Mouse (Mus musculus) small intestine, adult 2 months (tissue): Measurements from ENCODE around the gene Ccdc124. TPM values are rescaled to one million over a fixed set of nuclear protein-coding genes. Genes with fewer than 3 reads are reported as not detected.

Experiments
- H3K27ac ChIP-seq: fragments of 200-500 bp; 2 replicates; pipeline ENCODE4 v1.5.1; 2012; ENCODE audit warnings: low read depth, low read length, control low read depth, inconsistent platforms; ENCODE audit not compliant: insufficient read depth
- H3K27me3 ChIP-seq: fragments of 200-500 bp; 2 replicates; pipeline ENCODE4 v1.6.1; 2012; ENCODE audit warnings: mild to moderate bottlenecking, moderate library complexity, low read length, inconsistent platforms; ENCODE audit not compliant: control insufficient read depth, insufficient read depth
- H3K36me3 ChIP-seq: fragments of 200-500 bp; 2 replicates; pipeline ENCODE4 v1.6.1; 2012; ENCODE audit warnings: mild to moderate bottlenecking, low read length, control low read depth, inconsistent platforms; ENCODE audit not compliant: control insufficient read depth, insufficient read depth
- H3K4me1 ChIP-seq: fragments of 200-500 bp; 2 replicates; pipeline ENCODE4 v1.6.1; 2012; ENCODE audit warnings: low read length, inconsistent platforms, mixed read lengths; ENCODE audit not compliant: control insufficient read depth, insufficient read depth, insufficient read length
- H3K4me3 ChIP-seq: fragments of 200-500 bp; 2 replicates; pipeline ENCODE4 v1.5.1; 2012; ENCODE audit warnings: low read depth, mild to moderate bottlenecking, control low read depth, inconsistent platforms, low read length, moderate library complexity
- CTCF ChIP-seq: fragments of 200-500 bp; IDR thresholded peaks from 2 replicates; pipeline ENCODE4 v1.5.1; 2012; ENCODE audit warnings: low read depth, mild to moderate bottlenecking, control low read depth, inconsistent platforms, low read length, moderate library complexity, mixed read lengths; ENCODE audit not compliant: insufficient replicate concordance, insufficient read length; ENCODE audit errors: extremely low read depth
- POLR2A ChIP-seq: fragments of 200-500 bp; IDR thresholded peaks from 2 replicates; pipeline ENCODE4 v1.6.1; 2012; ENCODE audit warnings: low read depth, mild to moderate bottlenecking, control low read depth, inconsistent platforms, low read length, moderate library complexity
- WGBS: fragments of 180-500 bp; shearing (Covaris S2); methylation state at CpG from one replicate; pipeline ENCODE4 v1.1.7; 2018; 5-methylcytosine and 5-hydroxymethylcytosine counted together
- polyA plus RNA-seq: library from polyadenylated mRNA; depleted of rRNA; stranded (reverse); fragments of >200 nt; gene quantifications from 2 replicates; pipeline ENCODE4 v1.2.3, GENCODE M21; 2012

Ccdc124 gene
- polyA plus RNA-seq, 1 experiment = 64.7 TPM

DNA sequence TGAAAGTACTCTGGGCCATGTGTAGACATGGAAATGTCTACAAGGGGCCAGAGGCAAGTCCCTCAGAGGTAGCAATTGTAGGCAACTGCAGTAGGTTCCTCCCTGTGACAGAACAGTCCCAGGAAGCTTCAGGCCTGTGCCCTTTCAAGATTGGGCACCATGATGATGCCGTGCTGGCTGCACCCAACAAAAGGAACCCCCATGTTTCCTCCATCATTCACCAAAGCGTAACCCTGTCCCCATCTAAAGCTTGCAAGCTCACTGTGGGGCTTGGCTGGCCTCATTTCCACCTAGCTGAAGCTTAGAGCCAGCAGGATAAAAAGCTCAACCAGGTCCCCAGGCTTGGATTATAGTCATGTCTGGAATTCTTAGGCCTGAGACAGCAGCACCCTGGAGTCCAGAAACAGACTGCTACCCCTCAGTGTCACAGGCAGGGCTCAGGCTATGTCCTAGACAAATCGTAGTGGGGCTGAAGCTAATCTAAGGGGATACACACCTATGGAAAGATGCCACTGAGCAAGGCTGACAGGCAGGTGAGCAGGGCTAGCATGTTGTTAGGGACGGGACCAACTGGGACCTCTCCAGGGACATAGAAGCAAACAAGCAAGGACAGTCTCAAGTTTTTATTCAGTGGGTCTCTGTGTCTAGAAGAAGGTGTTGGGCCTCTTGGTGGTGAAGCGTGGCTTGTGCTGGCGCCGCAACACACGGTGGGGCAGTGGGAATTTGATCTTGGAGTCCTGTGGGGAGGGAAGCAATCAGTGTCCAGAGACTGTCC lies 21.2 kb upstream of the Ccdc124 start:
- Histone ChIP-seq H3K4me1 (peaks cover 20% of the 10 kb centered on the region), H3K36me3 (peaks cover 17% of the 10 kb centered on the region), H3K4me3 (no peak overlapping the region), H3K27ac (no peak overlapping the region), H3K27me3 (peaks cover 14% of the 10 kb centered on the region)
- WGBS = 87% methylated on average over 8 of the region's 8 CpGs
- TF ChIP-seq POLR2A = no peak
- no peak for TF ChIP-seq CTCF

DNA sequence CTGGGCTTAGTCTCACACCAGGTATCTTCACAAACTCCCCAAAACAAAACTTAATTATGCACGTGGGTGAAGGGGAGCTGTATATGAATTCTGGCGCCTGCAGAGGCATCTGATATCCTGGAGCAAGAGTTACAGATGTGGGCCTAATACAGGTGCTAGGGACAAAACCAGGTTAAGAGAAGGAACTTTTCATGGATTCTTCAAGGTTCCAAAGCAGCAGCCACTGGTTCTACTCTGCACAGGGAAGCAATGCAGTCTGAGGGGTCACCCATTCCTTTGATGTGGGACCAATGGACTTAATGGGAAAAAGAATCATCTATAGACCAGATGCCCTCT lies 20.6 kb upstream of the Ccdc124 start:
- peaks cover 20% of the 10 kb centered on the region for H3K4me1 ChIP-seq
- 63% methylated on average over 2 of the region's 2 CpGs for WGBS
- TF ChIP-seq POLR2A (no peak), CTCF (no peak)
- H3K27ac ChIP-seq = no peak overlapping the region
- H3K36me3 ChIP-seq = peaks cover 17% of the 10 kb centered on the region
- H3K4me3 ChIP-seq = no peak overlapping the region
- peaks cover 14% of the 10 kb centered on the region for H3K27me3 ChIP-seq

GRCm38 (mm10) chr8:70893656-70894384 lies 20.1 kb upstream of the Ccdc124 start:
- WGBS = 44% methylated on average over 12 of the region's 12 CpGs
- H3K4me1 ChIP-seq = peaks cover 20% of the 10 kb centered on the region
- H3K36me3 ChIP-seq = peaks cover 17% of the 10 kb centered on the region
- peak; percentile 64; the same call in 1 of the 2 replicates for TF ChIP-seq CTCF
- no peak for TF ChIP-seq POLR2A
- H3K27ac ChIP-seq = no peak overlapping the region
- peaks cover 14% of the 10 kb centered on the region for H3K27me3 ChIP-seq
- H3K4me3 ChIP-seq = no peak overlapping the region

DNA sequence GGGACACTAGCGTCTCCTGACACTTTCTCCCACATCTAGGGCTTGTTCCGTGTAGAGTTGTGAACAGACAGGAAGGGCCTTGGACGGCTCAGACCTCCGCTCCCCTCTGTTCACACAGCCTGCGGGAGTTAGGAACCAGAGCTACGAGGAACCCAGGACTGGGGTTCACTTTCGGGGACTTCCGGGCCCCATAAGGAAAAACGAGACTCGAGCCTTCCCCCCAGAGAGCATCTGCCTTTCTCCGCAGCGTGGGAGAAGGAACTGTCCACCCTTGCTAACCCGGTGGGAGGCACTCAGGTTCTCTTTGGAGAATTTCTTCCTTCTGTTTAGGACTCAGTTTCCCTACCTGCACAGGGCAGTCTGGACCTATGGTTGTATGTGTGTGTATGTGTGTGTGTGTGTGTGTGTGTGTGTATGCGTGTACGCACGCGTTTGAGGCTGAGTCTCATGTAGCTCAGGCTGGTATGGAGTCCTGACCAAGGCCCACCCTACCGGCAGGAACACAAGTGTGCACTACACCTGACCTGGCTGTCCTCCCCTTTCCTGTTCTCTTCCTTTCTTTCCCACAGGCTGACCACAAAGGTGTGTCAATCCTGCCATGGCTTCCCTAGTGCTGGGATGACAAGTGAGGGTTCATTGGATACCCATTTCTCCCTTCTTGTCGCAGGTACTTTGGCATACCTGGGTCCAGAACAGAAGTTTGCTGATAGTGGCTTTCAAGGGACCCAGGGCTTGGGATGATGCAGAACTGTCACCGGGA lies 19.3 kb upstream of the Ccdc124 start:
- Histone ChIP-seq H3K4me3 (peak overlapping the region; percentile 13; the same call in 1 of the 2 replicates), H3K27me3 (peaks cover 14% of the 10 kb centered on the region), H3K36me3 (peaks cover 17% of the 10 kb centered on the region), H3K4me1 (peaks cover 20% of the 10 kb centered on the region), H3K27ac (no peak overlapping the region)
- TF ChIP-seq POLR2A = no peak
- no peak for TF ChIP-seq CTCF
- WGBS = 48% methylated on average over 20 of the region's 20 CpGs

DNA sequence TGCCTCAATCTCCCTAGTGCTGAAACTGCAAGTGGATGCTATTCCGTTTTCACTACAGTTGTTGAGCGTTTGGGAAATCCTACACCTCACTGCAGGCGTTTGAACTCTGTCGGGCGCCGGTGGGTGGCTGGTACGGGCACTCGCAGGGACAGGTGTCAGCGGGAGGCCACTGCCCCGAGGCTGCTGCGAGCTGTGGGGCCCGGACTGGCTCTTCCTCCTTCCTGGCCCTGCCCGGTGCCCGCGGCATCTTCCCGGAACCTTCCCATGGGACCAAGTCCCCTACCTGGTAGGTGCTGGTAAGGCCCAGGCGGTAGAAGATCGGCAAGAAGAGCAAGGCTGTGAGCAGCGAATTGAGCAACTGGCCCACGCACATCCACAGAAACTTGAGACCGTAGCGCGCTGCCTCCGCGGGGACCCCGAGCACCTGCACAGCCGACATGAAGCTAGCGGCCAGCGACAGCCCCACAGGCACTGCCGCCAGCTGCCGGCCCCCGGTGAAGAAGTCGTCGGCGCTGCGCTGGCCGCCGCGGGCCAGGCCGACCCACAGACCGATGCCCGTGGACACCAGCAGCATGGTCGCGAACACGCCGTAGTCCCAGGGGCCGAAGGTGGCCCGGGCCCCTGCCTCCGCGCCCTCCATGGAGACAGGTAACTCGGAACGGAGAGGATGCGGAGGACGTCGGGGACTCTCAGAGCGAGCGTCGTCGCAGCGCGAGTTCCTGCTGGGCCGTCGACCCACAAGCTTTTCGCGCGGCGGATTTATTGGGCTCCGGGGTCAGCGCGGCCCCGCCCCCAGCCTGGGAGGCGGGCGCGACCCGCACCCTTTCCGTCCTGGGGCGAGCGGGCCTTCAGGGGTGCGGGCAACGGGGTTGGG lies 18.5 kb upstream of the Ccdc124 start, which contains the start of gene Slc5a5:
TSS of gene Slc5a5 (minus strand) at position 736 of the 874 bp plus-strand sequence.
- 5% methylated on average over 80 of the region's 80 CpGs for WGBS
- H3K27ac ChIP-seq = no peak within 1 kb of the TSS
- H3K4me3 ChIP-seq = peak within 1 kb of the TSS; percentile 44
- peaks cover 20% of the 10 kb centered on the region for H3K4me1 ChIP-seq
- TF ChIP-seq POLR2A = no peak
- TF ChIP-seq CTCF = no peak
- peaks cover 14% of the 10 kb centered on the region for H3K27me3 ChIP-seq
- peaks cover 17% of the 10 kb centered on the region for H3K36me3 ChIP-seq

DNA sequence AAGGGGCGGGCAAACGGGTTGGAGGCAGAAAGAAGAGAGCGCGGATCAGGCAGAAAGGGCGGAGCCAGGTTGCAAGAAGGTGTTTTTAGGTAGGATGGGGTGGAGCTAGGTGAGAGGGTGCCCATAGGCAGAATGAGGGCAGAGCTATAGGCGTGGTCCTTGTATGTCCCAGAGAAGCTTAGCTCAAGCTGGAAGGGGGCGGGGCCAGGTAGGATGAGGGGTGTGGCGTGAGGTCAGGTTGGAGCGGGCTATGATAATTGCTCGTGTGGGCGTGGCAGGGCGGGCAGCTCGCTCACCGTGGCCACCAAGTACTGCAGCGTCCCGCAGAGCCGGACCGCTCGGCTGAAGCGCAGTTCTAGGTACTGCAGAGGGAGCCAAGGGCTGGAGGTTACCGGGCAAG lies 17.6 kb upstream of the Ccdc124 start:
- Histone ChIP-seq H3K4me1 (peaks cover 19% of the 10 kb centered on the region), H3K27ac (no peak overlapping the region), H3K36me3 (peaks cover 17% of the 10 kb centered on the region), H3K27me3 (peaks cover 14% of the 10 kb centered on the region), H3K4me3 (peak overlapping the region; percentile 44)
- WGBS = 6% methylated on average over 21 of the region's 21 CpGs
- TF ChIP-seq CTCF (no peak), POLR2A (no peak)
